In genomic region chr9:40583554-40583953, GRCm38 (mm10) we compare ENCODE assay signal across 9 mouse cellular contexts. TPM values are rescaled to one million over a fixed set of nuclear protein-coding genes. Genes with fewer than 3 reads are reported as not detected.
DNase-seq lines count a peak whose midpoint lies in the region; ATAC-seq and TF ChIP-seq lines count a peak whose summit lies in the region.
"Had no signal": no experiment of that assay in that cellular context is flagged by ENCODE, and none has a peak within 500 bp of the region (broad histone marks: within the 10 kb centered on the region; RNA-seq: fewer than 3 reads in every experiment).

No protein-coding gene starts in this region.

- 57% methylated on average over 11 of the region's 11 CpGs for WGBS in embryonic facial prominence, embryonic 14.5 days

- no peaks in the 10 kb centered on the region for H3K27me3 ChIP-seq in E14TG2a.4 (ENCODE audit: insufficient read depth, low read length)
- no peaks in the 10 kb centered on the region for H3K27me3 ChIP-seq in embryonic facial prominence, embryonic 14.5 days (replicated peaks; ENCODE audit: control insufficient read depth, insufficient read depth, low read length)
- H3K27me3 ChIP-seq: heart, embryonic 13.5 days had no signal

- no peak for ATAC-seq in embryonic facial prominence, embryonic 14.5 days (ENCODE audit: low read depth)

- H3K9me3 ChIP-seq in E14TG2a.4 (ENCODE audit: low read length) = peaks cover 6% of the 10 kb centered on the region
- H3K9me3 ChIP-seq in embryonic facial prominence, embryonic 14.5 days (ENCODE audit: control insufficient read depth, low read length) = no peaks in the 10 kb centered on the region
- H3K9me3 ChIP-seq: heart, embryonic 13.5 days had no signal

- H3K36me3 ChIP-seq in E14TG2a.4 (ENCODE audit: insufficient read depth, low read length) = no peaks in the 10 kb centered on the region
- no peaks in the 10 kb centered on the region for H3K36me3 ChIP-seq in embryonic facial prominence, embryonic 14.5 days (ENCODE audit: control insufficient read depth, insufficient read depth, low read length)
- H3K36me3 ChIP-seq: heart, embryonic 13.5 days had no signal

- TF ChIP-seq CTCF in E14TG2a.4 (conservative IDR thresholded peaks at IDR 0.05; ENCODE audit: low read length) = peak; percentile 82
- TF ChIP-seq CTCF in layer of hippocampus, adult 2 months (conservative IDR thresholded peaks at IDR 0.05) = peak; percentile 92

- H3K9ac ChIP-seq in embryonic facial prominence, embryonic 14.5 days (ENCODE audit: low read depth, low read length) = no peak overlapping the region
- H3K9ac ChIP-seq: heart, embryonic 13.5 days had no signal

- H3K4me1 ChIP-seq in E14TG2a.4 (replicated peaks; ENCODE audit: low read depth, low read length) = 0 out of 2 replicates have a peak, but pooled peaks cover 3% of the 10 kb centered on the region
- no peaks in the 10 kb centered on the region for H3K4me1 ChIP-seq in embryonic facial prominence, embryonic 14.5 days (ENCODE audit: control insufficient read depth, insufficient read depth, low read length)
- H3K4me1 ChIP-seq: heart, embryonic 13.5 days had no signal

- peak; percentile 85 for DNase-seq in adrenal gland, postnatal 25 days
- DNase-seq in embryonic facial prominence, embryonic 14.5 days (ENCODE audit: low spot score) = peak; percentile 22
- DNase-seq in heart, postnatal 10 days = peak; percentile 70 to 84
- DNase-seq in layer of hippocampus, adult 2 months (ENCODE audit: low spot score in 2 of 2) = peak; percentile 80 to 92
- DNase-seq in lung, postnatal 14 days = peak; percentile 81
- peak; percentile 76 for DNase-seq in right cerebral cortex, postnatal 14 days
- peak; percentile 65 for DNase-seq in urinary bladder, postnatal 25 days (ENCODE audit: low spot score)

- H3K4me3 ChIP-seq in E14TG2a.4 (replicated peaks; ENCODE audit: low read length) = no peak overlapping the region
- H3K4me3 ChIP-seq in embryonic facial prominence, embryonic 14.5 days (ENCODE audit: low read depth, low read length) = no peak overlapping the region
- peak overlapping the region; percentile 37; the same call in 1 of the 2 replicates for H3K4me3 ChIP-seq in layer of hippocampus, adult 2 months
- H3K4me3 ChIP-seq: heart, embryonic 13.5 days had no signal

- H3K4me2 ChIP-seq in embryonic facial prominence, embryonic 14.5 days (ENCODE audit: low read depth, low read length) = no peak overlapping the region
- H3K4me2 ChIP-seq: heart, embryonic 13.5 days had no signal

- H3K27ac ChIP-seq in embryonic facial prominence, embryonic 14.5 days (replicated peaks; ENCODE audit: low read depth, low read length) = no peak overlapping the region
- peak overlapping the region; percentile 62 for H3K27ac ChIP-seq in layer of hippocampus, adult 2 months
- H3K27ac ChIP-seq: heart, embryonic 13.5 days had no signal

- intact Hi-C loops in heart, postnatal 10 days (cut with DNase I) = loop anchor here (1.0 kb wide), 1 partner anchor 168 kb away; no protein-coding TSS in a partner anchor

RNA-seq across cellular contexts. Expression of gene Gramd1b, which starts 52.4 kb away (rescaled TPM):
- 947 and 1,142 TPM in 2 replicates for total RNA-seq in adrenal gland, postnatal 25 days (2021)
- polyA plus RNA-seq in embryonic facial prominence, embryonic 14.5 days (2014; fragmentation: Nextera tagmentation; extraction: Ambion mirVana) = 5.5 and 7.1 TPM in 2 replicates
- total RNA-seq in heart, postnatal 10 days (2021) = 10 to 100 TPM; 11.6 to 15.8 TPM
- 100 to 1,000 TPM; 158 to 164 TPM for total RNA-seq in layer of hippocampus, adult 2 months (2021)

Comparison
In these comparisons a context has a peak if more than half of its experiments do, and no peak if none do; other contexts are left out.
1. DNase-seq: peak in every context shown above with its lines; median percentile 86 in layer of hippocampus, adult 2 months; 85 in adrenal gland, postnatal 25 days; 81 in lung, postnatal 14 days; 77 in heart, postnatal 10 days; 76 in right cerebral cortex, postnatal 14 days; 65 in urinary bladder, postnatal 25 days; 22 in embryonic facial prominence, embryonic 14.5 days.
2. RNA of gene Gramd1b, which starts 52.4 kb away (total RNA-seq): 947 to 1,142 TPM in adrenal gland, postnatal 25 days and 158 to 164 TPM in layer of hippocampus, adult 2 months; 11.6 to 15.8 TPM in heart, postnatal 10 days; every median in the first group is over 4 times any median in the second.